Mouse (Mus musculus) liver, embryonic 16.5 days (tissue): ENCODE measurements around the gene Rsph10b. TPM values are rescaled to one million over a fixed set of nuclear protein-coding genes. Genes with fewer than 3 reads are reported as not detected.

Experiments
- ATAC-seq: fragments of 200-750 bp; cut with Nextera tagmentation; 2 replicates; pipeline ENCODE4 v1.8.0; 2017; ENCODE audit warnings: low read depth, mild to moderate bottlenecking, moderate number of reproducible peaks, moderate library complexity
- H3K27ac ChIP-seq: fragments of 300-500 bp; sonication (generic); 2 replicates; pipeline ENCODE4 v1.5.1; 2014; ENCODE audit warnings: mild to moderate bottlenecking, low read length
- H3K27me3 ChIP-seq: fragments of 300-500 bp; sonication (generic); 2 replicates; pipeline ENCODE4 v1.6.1; 2014; ENCODE audit warnings: low read depth, low read length, mixed read lengths; ENCODE audit not compliant: control insufficient read depth, insufficient read depth
- H3K36me3 ChIP-seq: fragments of 300-500 bp; sonication (generic); 2 replicates; pipeline ENCODE4 v1.6.1; 2014; ENCODE audit warnings: mild to moderate bottlenecking; ENCODE audit not compliant: control insufficient read depth, insufficient read depth
- H3K4me1 ChIP-seq: fragments of 300-500 bp; sonication (generic); 2 replicates; pipeline ENCODE4 v1.6.1; 2014; ENCODE audit warnings: low read depth, low read length, mixed read lengths; ENCODE audit not compliant: control insufficient read depth
- H3K4me2 ChIP-seq: fragments of 300-500 bp; sonication (generic); 2 replicates; pipeline ENCODE4 v1.6.1; 2014; ENCODE audit warnings: low read depth, low read length, mixed read lengths
- H3K4me3 ChIP-seq: fragments of 300-500 bp; sonication (generic); 2 replicates; pipeline ENCODE4 v1.5.1; 2014; ENCODE audit warnings: low read depth, mild to moderate bottlenecking, low read length
- H3K9ac ChIP-seq: fragments of 300-500 bp; sonication (generic); 2 replicates; pipeline ENCODE4 v1.6.1; 2014; ENCODE audit warnings: low read depth, low read length
- H3K9me3 ChIP-seq: fragments of 300-500 bp; sonication (generic); replicated peaks from 2 replicates; pipeline ENCODE4 v1.6.1; 2016; ENCODE audit warnings: low read length; ENCODE audit not compliant: control insufficient read depth
- WGBS: fragments of 180-500 bp; shearing (Covaris S2); extraction: QIAGEN DNeasy Blood & Tissue Kit; methylation state at CpG from one replicate; pipeline ENCODE4 v1.1.7; 2014; ENCODE audit not compliant: insufficient replicate concordance; 5-methylcytosine and 5-hydroxymethylcytosine counted together
- polyA plus RNA-seq: library from polyadenylated mRNA; unstranded; fragments of >200 nt; fragmentation: Nextera tagmentation; extraction: Ambion mirVana; gene quantifications from 2 replicates; pipeline ENCODE4 v1.2.1, GENCODE M21; 2015

Gene Rsph10b
- polyA plus RNA-seq, 1 experiment from 2014 or later, result 0.77 TPM

GRCm38 (mm10) chr5:143957101-143957500 is 24.3 kb downstream of the Rsph10b start:
- Histone ChIP-seq H3K27ac (no peak overlapping the region), H3K36me3 (no peaks in the 10 kb centered on the region), H3K4me3 (no peak overlapping the region), H3K4me1 (no peaks in the 10 kb centered on the region), H3K4me2 (no peak overlapping the region), H3K27me3 (no peaks in the 10 kb centered on the region), H3K9ac (no peak overlapping the region), H3K9me3 (no peaks in the 10 kb centered on the region)
- 75% methylated on average over 6 of the region's 6 CpGs for WGBS
- ATAC-seq, result no peak

- H3K9ac ChIP-seq, result no peak overlapping the region
- no peaks in the 10 kb centered on the region for H3K4me1 ChIP-seq
- H3K27me3 ChIP-seq, result no peaks in the 10 kb centered on the region
- H3K9me3 ChIP-seq, result no peaks in the 10 kb centered on the region
- H3K36me3 ChIP-seq, result no peaks in the 10 kb centered on the region
- H3K4me3 ChIP-seq, result no peak overlapping the region
- ATAC-seq, result no peak
- WGBS, result 74% methylated on average over 11 of the region's 11 CpGs
- no peak overlapping the region for H3K4me2 ChIP-seq
- H3K27ac ChIP-seq, result no peak overlapping the region
These were observed 26.7 kb downstream of the Rsph10b start for GRCm38 (mm10) chr5:143959551-143959950.

- Histone ChIP-seq H3K4me1 (no peaks in the 10 kb centered on the region), H3K27me3 (no peaks in the 10 kb centered on the region), H3K9ac (no peak overlapping the region), H3K4me2 (no peak overlapping the region), H3K27ac (no peak overlapping the region), H3K36me3 (no peaks in the 10 kb centered on the region), H3K4me3 (no peak overlapping the region), H3K9me3 (no peaks in the 10 kb centered on the region)
- WGBS, result 71% methylated on average over 8 of the region's 8 CpGs
- no peak for ATAC-seq
These were observed 28.3 kb downstream of the Rsph10b start for GRCm38 (mm10) chr5:143961176-143961575.

GRCm38 (mm10) chr5:143965586-143966345 is 32.9 kb downstream of the Rsph10b start:
- Histone ChIP-seq H3K9me3 (no peaks in the 10 kb centered on the region), H3K4me2 (no peak overlapping the region), H3K9ac (no peak overlapping the region), H3K4me3 (no peak overlapping the region), H3K27me3 (no peaks in the 10 kb centered on the region), H3K4me1 (no peaks in the 10 kb centered on the region), H3K36me3 (no peaks in the 10 kb centered on the region), H3K27ac (no peak overlapping the region)
- WGBS, result 64% methylated on average over 12 of the region's 12 CpGs
- ATAC-seq, result no peak

GRCm38 (mm10) chr5:143966671-143967070 is 33.8 kb downstream of the Rsph10b start:
- Histone ChIP-seq H3K4me3 (no peak overlapping the region), H3K4me1 (no peaks in the 10 kb centered on the region), H3K9me3 (no peaks in the 10 kb centered on the region), H3K4me2 (no peak overlapping the region), H3K27me3 (no peaks in the 10 kb centered on the region), H3K9ac (no peak overlapping the region), H3K27ac (no peak overlapping the region), H3K36me3 (no peaks in the 10 kb centered on the region)
- ATAC-seq, result no peak
- WGBS, result 73% methylated on average over 12 of the region's 12 CpGs

- no peak overlapping the region for H3K4me2 ChIP-seq
These were observed 39.8 kb downstream of the Rsph10b start for GRCm38 (mm10) chr5:143972628-143973027.

GRCm38 (mm10) chr5:143974931-143975630 is 42.2 kb downstream of the Rsph10b start:
- peak overlapping the region; percentile 25 for H3K4me2 ChIP-seq
- H3K36me3 ChIP-seq, result no peaks in the 10 kb centered on the region
- H3K9me3 ChIP-seq, result no peaks in the 10 kb centered on the region
- whole genome bisulfite sequencing, result 46% methylated on average over 4 of the region's 4 CpGs
- no peak overlapping the region for H3K9ac ChIP-seq
- H3K27me3 ChIP-seq, result no peaks in the 10 kb centered on the region
- no peak overlapping the region for H3K4me3 ChIP-seq
- peak overlapping the region; percentile 87 for H3K27ac ChIP-seq
- peaks cover 47% of the 10 kb centered on the region for H3K4me1 ChIP-seq
- ATAC-seq, result peak; percentile 82

More at GRCm38 (mm10) chr5:143972628-143973027, 39.8 kb downstream of the Rsph10b start:
- no peaks in the 10 kb centered on the region for H3K9me3 ChIP-seq
- no peaks in the 10 kb centered on the region for H3K36me3 ChIP-seq
- WGBS, result 11% methylated on average over 3 of the region's 3 CpGs
- H3K27me3 ChIP-seq, result no peaks in the 10 kb centered on the region
- no peak overlapping the region for H3K4me3 ChIP-seq
- no peak for ATAC-seq
- no peak overlapping the region for H3K27ac ChIP-seq
- peaks cover 45% of the 10 kb centered on the region for H3K4me1 ChIP-seq
- H3K9ac ChIP-seq, result no peak overlapping the region

- Histone ChIP-seq H3K27me3 (no peaks in the 10 kb centered on the region), H3K36me3 (no peaks in the 10 kb centered on the region), H3K9ac (no peak overlapping the region), H3K27ac (peak overlapping the region; percentile 87), H3K4me1 (peaks cover 47% of the 10 kb centered on the region), H3K4me3 (no peak overlapping the region), H3K9me3 (no peaks in the 10 kb centered on the region), H3K4me2 (peak overlapping the region; percentile 25; the same call in 1 of the 2 replicates)
- 34% methylated on average over 2 of the region's 2 CpGs for WGBS
- ATAC-seq, result peak; percentile 9
These were observed 42.7 kb downstream of the Rsph10b start for GRCm38 (mm10) chr5:143975631-143975933.

GRCm38 (mm10) chr5:143976232-143976631 is 43.4 kb downstream of the Rsph10b start:
- H3K27ac ChIP-seq, result peak overlapping the region; percentile 65
- H3K4me3 ChIP-seq, result peak overlapping the region; percentile 19; the same call in 1 of the 2 replicates
- peak; percentile 42 for ATAC-seq
- no peaks in the 10 kb centered on the region for H3K36me3 ChIP-seq
- H3K9ac ChIP-seq, result no peak overlapping the region
- peaks cover 47% of the 10 kb centered on the region for H3K4me1 ChIP-seq
- no peaks in the 10 kb centered on the region for H3K27me3 ChIP-seq
- peak overlapping the region; percentile 52 for H3K4me2 ChIP-seq
- no peaks in the 10 kb centered on the region for H3K9me3 ChIP-seq
- whole genome bisulfite sequencing, result 71% methylated on average over 11 of the region's 11 CpGs
